Mouse (Mus musculus) forebrain, postnatal 0 days (tissue): ENCODE data around the gene Mlf1. TPM values are rescaled to one million over a fixed set of nuclear protein-coding genes. Genes with fewer than 3 reads are reported as not detected.

Experiments used
- ATAC-seq: fragments of 200-750 bp; cut with Nextera tagmentation; 2 replicates; pipeline ENCODE4 v1.8.0; 2017; ENCODE audit warnings: mild to moderate bottlenecking, moderate library complexity
- DNase-seq: peaks from one replicate; pipeline ENCODE4 v3.0.0-alpha.2; 2015
- H3K27ac ChIP-seq: fragments of 300-500 bp; sonication (generic); 2 replicates; pipeline ENCODE4 v1.5.1; 2014; ENCODE audit warnings: low read depth, mild to moderate bottlenecking, antibody characterized with exemption, low read length, moderate library complexity, mixed read lengths
- H3K27me3 ChIP-seq: fragments of 300-500 bp; sonication (generic); 2 replicates; pipeline ENCODE4 v1.6.1; 2014; ENCODE audit warnings: mild to moderate bottlenecking, low read length, mixed read lengths; ENCODE audit not compliant: insufficient read depth
- H3K36me3 ChIP-seq: fragments of 300-500 bp; sonication (generic); 2 replicates; pipeline ENCODE4 v1.6.1; 2014; ENCODE audit warnings: mild to moderate bottlenecking, moderate library complexity; ENCODE audit not compliant: insufficient read depth
- H3K4me1 ChIP-seq: fragments of 300-500 bp; sonication (generic); 2 replicates; pipeline ENCODE4 v1.6.1; 2014; ENCODE audit warnings: antibody characterized with exemption; ENCODE audit not compliant: insufficient read depth
- H3K4me2 ChIP-seq: fragments of 300-500 bp; sonication (generic); 2 replicates; pipeline ENCODE4 v1.6.1; 2014; ENCODE audit warnings: low read depth, mild to moderate bottlenecking, moderate library complexity
- H3K4me3 ChIP-seq: fragments of 300-500 bp; sonication (generic); 2 replicates; pipeline ENCODE4 v1.5.1; 2014; ENCODE audit warnings: low read depth, low read length, mixed read lengths
- H3K9ac ChIP-seq: fragments of 300-500 bp; sonication (generic); 2 replicates; pipeline ENCODE4 v1.6.1; 2014; ENCODE audit warnings: mild to moderate bottlenecking
- H3K9me3 ChIP-seq: fragments of 300-500 bp; sonication (generic); 2 replicates; pipeline ENCODE4 v1.6.1; 2016; ENCODE audit warnings: low read length
- CTCF ChIP-seq: sonication (generic); IDR thresholded peaks from 2 replicates; pipeline ENCODE4 v1.5.1; 2016; ENCODE audit warnings: antibody characterized with exemption, control low read depth, low read depth
- WGBS: fragments of 180-500 bp; shearing (Covaris S2); extraction: QIAGEN DNeasy Blood & Tissue Kit; methylation state at CpG from one replicate; pipeline ENCODE4 v1.1.7; 2014; 5-methylcytosine and 5-hydroxymethylcytosine counted together
- polyA plus RNA-seq: library from polyadenylated mRNA; unstranded; fragments of >200 nt; fragmentation: Nextera tagmentation; extraction: Ambion mirVana; gene quantifications from 2 replicates; pipeline ENCODE4 v1.2.1, GENCODE M21; 2015
- total RNA-seq: library from RNA; depleted of rRNA; stranded (reverse); fragments of >200 nt; gene quantifications from 2 replicates; pipeline ENCODE4 v1.2.3, GENCODE M21; 2014; rRNA removed

Gene Mlf1
- total and polyA plus RNA-seq, 2 experiments from 2014 or later: 13.7 to 21.1 TPM

GRCm38 (mm10) chr3:67447143-67447542 lies 73.2 kb downstream of the Mlf1 start:
- WGBS: 92% methylated on average over 2 of the region's 2 CpGs
- no peak for TF ChIP-seq CTCF
- Histone ChIP-seq H3K4me3 (no peak overlapping the region), H3K9ac (no peak overlapping the region), H3K9me3 (no peaks in the 10 kb centered on the region), H3K36me3 (peaks cover 60% of the 10 kb centered on the region), H3K27ac (no peak overlapping the region), H3K4me2 (no peak overlapping the region), H3K4me1 (no peaks in the 10 kb centered on the region), H3K27me3 (no peaks in the 10 kb centered on the region)
- ATAC-seq (no peak), DNase-seq (no peak)

Other genes starting within 250 kb of the Mlf1 start
- gene Gm17402, start 1.1 kb downstream of the Mlf1 start, total RNA-seq: not detected in 2 replicates
- gene Gm17402, start 1.1 kb downstream of the Mlf1 start, polyA plus RNA-seq: not detected in 2 replicates
- 24.5 and 24.9 TPM in 2 replicates for gene Gfm1, start 56.0 kb downstream of the Mlf1 start, total RNA-seq
- gene Gfm1, start 56.0 kb downstream of the Mlf1 start, polyA plus RNA-seq: 18.1 and 22.0 TPM in 2 replicates
- 46.0 and 47.5 TPM in 2 replicates for gene Lxn, start 89.8 kb downstream of the Mlf1 start, total RNA-seq
- 109 and 130 TPM in 2 replicates for gene Lxn, start 89.8 kb downstream of the Mlf1 start, polyA plus RNA-seq
- 0.69 and 2.6 TPM in 2 replicates for gene Rarres1, start 141.4 kb downstream of the Mlf1 start, total RNA-seq
- 2.0 and 2.4 TPM in 2 replicates for gene Rarres1, start 141.4 kb downstream of the Mlf1 start, polyA plus RNA-seq
- gene Mfsd1, start 208.6 kb downstream of the Mlf1 start, total RNA-seq: 22.6 and 27.1 TPM in 2 replicates
- 27.3 and 29.0 TPM in 2 replicates for gene Mfsd1, start 208.6 kb downstream of the Mlf1 start, polyA plus RNA-seq